Mouse (Mus musculus): ENCODE measurements at regions not wholly inside any gene's neighbourhood (a gene's known extent, or its start where the extent isn't known, plus 50 kb on each side); places are given as distances from the start of the nearest gene placed in this dataset.

- intact Hi-C loops (cut with DNase I) = no loop called here
- no peak for DNase-seq
Measured at GRCm38 (mm10) chr4:25488479-25489069, 207.0 kb upstream of the Ufl1 start.

DNA sequence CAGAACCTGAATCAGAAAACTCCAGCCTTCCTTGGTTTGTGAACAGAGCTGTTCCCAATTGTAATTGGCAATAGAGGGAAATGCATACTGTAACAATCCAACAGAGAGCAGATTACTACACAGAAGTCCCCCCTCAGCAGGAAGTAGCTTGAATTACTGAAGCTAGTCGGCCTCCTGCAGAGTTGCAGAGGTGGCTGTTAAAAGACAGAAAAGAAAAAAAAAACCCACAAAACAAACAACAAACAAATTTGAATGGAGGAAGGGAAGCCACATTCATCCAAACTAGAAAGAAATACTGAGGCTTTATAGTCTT is 202.0 kb upstream of the Ufl1 start:
- intact Hi-C loops (cut with DNase I) = no loop called here
- DNase-seq = no peak

- intact Hi-C loops (cut with DNase I) = no loop called here
- DNase-seq = no peak
Measured at GRCm38 (mm10) chr4:25482933-25483620, 201.5 kb upstream of the Ufl1 start.

DNA sequence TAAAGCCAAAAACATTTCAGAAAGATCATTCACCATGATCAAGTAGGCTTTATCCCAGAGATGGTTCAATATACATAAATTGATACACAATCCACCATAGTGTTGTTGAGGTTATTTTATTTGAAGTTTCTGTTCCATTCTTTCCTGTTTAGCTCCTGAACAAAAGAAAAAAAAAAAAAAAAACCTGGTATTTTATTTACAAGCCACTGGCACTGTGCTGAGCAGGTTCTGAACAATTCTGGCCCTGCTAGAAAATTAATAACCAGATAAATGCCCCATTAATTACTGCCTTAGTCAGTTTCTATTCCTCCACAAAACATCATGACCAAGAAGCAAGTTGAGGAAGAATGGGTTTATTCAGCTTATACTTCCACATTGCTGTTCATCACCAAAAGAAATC is 191.4 kb upstream of the Ufl1 start:
- intact Hi-C loops (cut with DNase I) = no loop called here
- no peak for DNase-seq

GRCm38 (mm10) chr4:25466490-25466889 is 184.9 kb upstream of the Ufl1 start:
- intact Hi-C loops (cut with DNase I) = no loop called here
- DNase-seq = no peak

GRCm38 (mm10) chr4:25464792-25465590 is 183.4 kb upstream of the Ufl1 start:
- no peak for DNase-seq
- intact Hi-C loops (cut with DNase I) = no loop called here

DNA sequence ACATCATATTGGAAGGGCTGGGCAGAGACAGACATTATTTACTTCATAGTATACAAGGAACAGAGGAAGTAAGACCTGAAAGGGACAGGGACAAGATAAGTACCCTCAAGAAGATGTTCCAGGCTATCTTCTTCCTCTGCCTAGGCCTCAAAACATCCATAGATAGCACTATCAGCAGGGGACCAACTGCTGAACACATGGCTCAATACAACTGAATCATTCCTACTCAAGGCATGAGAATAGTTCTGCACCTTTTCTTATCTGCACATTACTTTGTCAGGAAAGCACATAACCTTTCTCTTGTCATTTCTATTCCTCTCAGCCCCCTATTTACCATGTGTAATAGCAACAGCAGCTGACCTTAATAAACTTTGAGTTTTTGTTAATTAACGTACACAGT is 182.4 kb upstream of the Ufl1 start:
- intact Hi-C loops (cut with DNase I) = no loop called here
- no peak for DNase-seq

- intact Hi-C loops (cut with DNase I) = no loop called here
- no peak for DNase-seq
Measured at GRCm38 (mm10) chr4:25460127-25460526, 178.5 kb upstream of the Ufl1 start.

- intact Hi-C loops (cut with DNase I) = no loop called here
- no peak for DNase-seq
Measured at GRCm38 (mm10) chr4:25454752-25455151, 173.1 kb upstream of the Ufl1 start.

DNA sequence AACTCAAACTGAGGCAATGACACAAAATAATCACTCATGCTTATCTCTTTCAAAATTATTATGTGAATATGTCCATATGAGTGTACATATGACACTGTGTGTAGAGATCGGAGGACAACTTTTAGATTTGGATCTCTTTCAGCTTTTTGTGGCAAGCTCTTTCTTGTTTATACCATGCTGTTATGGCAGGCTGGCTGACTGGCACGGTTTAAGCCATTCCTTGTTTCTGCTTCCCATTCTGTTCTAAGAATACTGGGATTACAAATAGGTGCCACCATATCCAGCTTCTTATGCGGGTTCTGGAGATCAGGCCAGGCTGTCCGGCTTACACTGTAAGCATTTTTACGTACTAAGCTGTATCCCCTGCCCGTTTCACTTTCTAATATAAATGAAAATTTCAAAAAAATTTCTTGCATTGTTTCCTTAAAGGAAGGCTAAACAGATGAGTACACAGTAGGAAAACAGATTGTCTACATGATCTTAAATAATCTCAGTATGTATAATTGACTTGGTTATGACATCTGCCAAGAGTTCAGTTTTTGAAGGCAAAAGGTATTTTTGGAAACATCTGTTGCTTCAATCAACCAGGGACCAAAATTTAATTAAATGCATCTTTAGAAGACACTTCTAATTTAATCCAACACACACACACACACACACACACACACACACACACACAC is 171.6 kb upstream of the Ufl1 start:
- no peak for DNase-seq
- intact Hi-C loops (cut with DNase I) = no loop called here

- intact Hi-C loops (cut with DNase I) = no loop called here
- no peak for DNase-seq
Measured at GRCm38 (mm10) chr4:25451865-25452264, 170.2 kb upstream of the Ufl1 start.

GRCm38 (mm10) chr4:25432203-25432602 is 150.6 kb upstream of the Ufl1 start:
- intact Hi-C loops (cut with DNase I) = no loop called here
- no peak for DNase-seq

DNA sequence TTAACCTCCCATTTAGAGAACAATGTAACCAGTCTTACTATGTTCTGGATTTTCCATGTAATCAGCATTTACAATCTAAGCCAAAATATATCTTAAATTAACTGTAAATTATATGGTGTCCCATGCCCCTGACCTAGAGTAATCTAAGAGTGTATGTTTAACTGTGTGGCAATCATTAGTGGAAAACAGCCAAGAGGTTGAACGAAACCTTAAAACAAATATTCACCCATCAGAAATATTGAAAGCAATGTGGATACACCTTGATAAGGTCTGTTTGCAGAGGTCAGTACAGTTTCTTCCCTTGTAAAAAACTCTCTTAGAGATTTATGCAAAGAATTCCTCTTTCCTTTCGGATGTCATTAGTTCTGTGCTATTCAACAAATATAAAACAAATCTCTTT is 134.7 kb upstream of the Ufl1 start:
- intact Hi-C loops (cut with DNase I) = no loop called here
- DNase-seq = no peak

DNA sequence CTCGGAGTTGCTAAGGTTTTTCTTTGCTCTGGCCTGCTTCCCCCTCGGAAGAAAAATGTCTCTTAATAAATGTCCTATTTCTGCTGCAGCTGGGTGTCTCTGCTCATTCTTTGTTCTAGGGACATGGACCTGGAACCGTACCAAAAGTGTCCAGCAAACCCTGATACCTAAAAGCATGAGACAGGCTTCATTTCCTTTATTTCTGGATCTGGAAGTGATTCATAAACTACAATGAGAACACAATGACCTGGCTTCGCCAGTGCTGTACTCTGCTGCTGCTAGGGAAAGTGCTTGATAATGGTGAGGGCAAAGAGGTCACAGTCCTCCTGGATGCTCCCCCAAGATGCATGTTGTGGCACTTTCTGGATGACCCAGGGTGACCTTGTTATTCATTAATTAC is 128.8 kb upstream of the Ufl1 start:
- intact Hi-C loops (cut with DNase I) = no loop called here
- no peak for DNase-seq

- intact Hi-C loops (cut with DNase I) = no loop called here
- DNase-seq = peak; percentile 55
Measured at GRCm38 (mm10) chr4:25408696-25409448, 127.3 kb upstream of the Ufl1 start.

DNA sequence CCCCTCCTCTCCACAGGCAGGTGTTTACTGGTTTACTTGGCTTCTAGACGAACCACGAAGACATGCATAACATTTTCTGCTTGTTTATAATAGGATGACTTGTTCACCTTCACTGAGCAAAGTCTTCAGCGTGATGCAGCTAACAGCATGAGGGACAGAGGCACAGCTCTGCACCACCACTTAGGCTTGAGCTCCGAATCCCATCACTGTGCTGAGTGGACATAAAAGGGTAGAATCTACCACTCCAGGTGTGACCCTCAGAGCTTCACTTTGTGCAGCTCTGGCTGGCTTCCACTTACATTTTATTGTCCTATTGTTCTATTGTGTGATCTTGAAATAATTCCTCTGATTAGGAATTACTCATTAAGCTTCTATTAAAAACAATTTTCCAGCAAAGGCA is 126.2 kb upstream of the Ufl1 start:
- no peak for DNase-seq
- intact Hi-C loops (cut with DNase I) = no loop called here

DNA sequence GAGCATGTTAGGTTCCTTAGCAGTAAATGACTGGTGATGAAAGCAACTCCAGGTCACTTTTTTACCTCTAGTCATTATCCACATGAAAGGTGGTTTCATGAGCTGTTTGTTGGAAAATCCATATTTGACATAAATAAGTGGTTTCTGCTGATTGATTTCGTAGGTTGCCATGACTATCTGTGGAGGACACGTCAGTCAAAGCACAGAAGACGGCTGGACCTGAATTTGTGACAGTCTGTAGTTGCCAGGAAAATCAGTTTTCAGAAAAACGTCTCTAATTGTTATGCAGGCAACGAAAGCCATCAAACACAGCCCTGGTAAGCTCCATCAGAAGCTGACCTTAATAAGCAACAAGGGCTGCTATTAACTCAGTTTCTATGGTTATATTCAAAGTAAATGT is 107.9 kb upstream of the Ufl1 start:
- DNase-seq = no peak
- intact Hi-C loops (cut with DNase I) = no loop called here

GRCm38 (mm10) chr4:25372041-25372440 is 90.4 kb upstream of the Ufl1 start:
- DNase-seq = no peak
- intact Hi-C loops (cut with DNase I) = no loop called here

DNA sequence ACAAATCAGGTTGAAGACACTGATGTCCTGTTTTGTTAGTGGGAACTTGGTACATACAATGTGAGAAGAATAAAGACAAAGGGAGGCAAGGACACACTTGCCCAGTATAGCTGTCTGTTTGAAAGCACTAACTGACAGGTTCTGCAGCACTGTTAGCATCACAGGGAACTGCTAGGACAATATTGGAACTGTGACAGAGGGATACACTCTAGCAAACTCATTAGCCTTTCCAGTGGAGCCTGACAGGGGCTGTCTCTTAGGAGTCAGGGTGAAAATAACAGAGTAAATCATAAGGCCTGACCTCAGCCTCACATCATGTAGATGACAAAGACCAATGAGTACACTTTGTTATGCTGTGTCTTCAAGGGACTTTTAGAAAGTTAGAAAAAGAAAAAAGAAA is 82.8 kb upstream of the Ufl1 start:
- intact Hi-C loops (cut with DNase I) = no loop called here
- no peak for DNase-seq

- intact Hi-C loops (cut with DNase I) = no loop called here
- DNase-seq = no peak
Measured at GRCm38 (mm10) chr4:25337638-25338037, 56.0 kb upstream of the Ufl1 start.
